Mouse (Mus musculus): ENCODE measurements around the gene Tgfbr3. TPM values are rescaled to one million over a fixed set of nuclear protein-coding genes. Genes with fewer than 3 reads are reported as not detected.

Gene Tgfbr3
- total RNA-seq, 2 experiments from 2014 or later: 19.8 to 21.4 TPM

DNA sequence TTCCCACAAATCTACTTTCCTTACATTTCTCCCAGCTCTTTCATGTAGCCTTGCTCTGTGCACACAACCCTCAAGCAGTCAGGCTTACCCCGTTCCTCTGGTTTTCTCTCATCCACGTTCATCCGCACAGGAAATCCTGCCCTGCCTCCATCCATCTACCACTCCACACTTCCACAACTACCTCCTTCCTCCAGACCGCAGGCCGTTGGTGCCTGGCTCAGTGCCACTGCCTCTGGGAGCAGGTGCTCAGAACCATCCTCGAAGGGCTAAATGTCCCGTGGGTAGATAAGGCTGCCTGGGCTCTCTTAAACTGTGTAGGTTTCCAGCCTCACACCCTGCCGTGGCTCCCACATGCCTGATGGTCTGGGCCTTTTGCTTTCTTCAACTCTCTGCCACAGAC lies 197.3 kb downstream of the Tgfbr3 start:
- DNase-seq (ENCODE audit: low spot score in 2 of 2): no peak
- Histone ChIP-seq H3K27ac (no peak overlapping the region), H3K4me3 (no peak overlapping the region)
- no peak for TF ChIP-seq CTCF (conservative IDR thresholded peaks at IDR 0.05)

DNA sequence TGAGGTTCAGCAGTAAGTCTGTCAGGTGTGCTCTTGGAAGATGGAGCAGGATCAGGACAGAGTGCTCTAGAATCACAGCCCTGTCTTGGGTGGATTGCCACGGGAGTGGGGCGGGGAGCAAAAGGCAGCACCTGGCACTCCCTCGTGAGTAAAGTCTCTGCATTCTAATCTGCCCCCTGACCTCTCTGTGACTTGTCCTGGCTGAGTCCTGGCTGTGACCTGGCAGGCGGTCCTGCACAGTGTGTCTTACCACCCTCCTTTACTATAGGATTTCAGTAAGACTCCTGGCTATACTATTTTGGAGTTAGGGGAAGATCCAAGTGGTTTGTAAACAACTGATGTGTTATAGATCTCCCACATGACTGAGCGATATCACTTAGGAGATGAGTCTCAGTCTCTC lies 199.5 kb downstream of the Tgfbr3 start:
- no peak overlapping the region for H3K4me3 ChIP-seq
- H3K27ac ChIP-seq: no peak overlapping the region
- no peak for TF ChIP-seq CTCF (conservative IDR thresholded peaks at IDR 0.05)
- DNase-seq (ENCODE audit: low spot score in 2 of 2): no peak

- no peak overlapping the region for H3K27ac ChIP-seq
These were observed 201.3 kb downstream of the Tgfbr3 start for GRCm38 (mm10) chr5:107087829-107088808.

DNA sequence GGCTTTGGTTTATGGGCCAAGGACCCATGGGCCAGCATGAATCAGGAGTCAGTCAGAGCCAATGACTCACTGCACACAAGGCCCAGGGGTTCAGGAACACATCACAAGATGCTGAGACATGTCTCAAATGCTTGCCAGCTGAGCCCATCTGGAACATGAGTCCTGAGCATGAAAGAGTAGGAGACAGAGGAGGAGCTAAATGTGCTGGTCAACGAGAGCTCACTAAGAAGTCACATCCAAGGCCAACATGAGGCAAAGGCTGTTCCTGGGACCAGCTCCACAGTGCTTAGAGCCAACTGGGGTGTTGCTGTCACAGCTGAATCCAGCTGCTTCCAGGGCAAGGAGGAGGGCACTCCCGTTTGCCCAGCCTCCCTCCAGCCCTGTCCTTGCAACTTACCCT lies 202.1 kb downstream of the Tgfbr3 start:
- Histone ChIP-seq H3K4me3 (no peak overlapping the region), H3K27ac (no peak overlapping the region)
- DNase-seq (ENCODE audit: low spot score in 2 of 2): no peak
- no peak for TF ChIP-seq CTCF (conservative IDR thresholded peaks at IDR 0.05)

More at GRCm38 (mm10) chr5:107087829-107088808, 201.3 kb downstream of the Tgfbr3 start:
- peak overlapping the region; percentile 17; the same call in 1 of the 2 replicates for H3K4me3 ChIP-seq
- DNase-seq (ENCODE audit: low spot score in 2 of 2): peak; percentile 60 to 63
- no peak for TF ChIP-seq CTCF (conservative IDR thresholded peaks at IDR 0.05)

DNA sequence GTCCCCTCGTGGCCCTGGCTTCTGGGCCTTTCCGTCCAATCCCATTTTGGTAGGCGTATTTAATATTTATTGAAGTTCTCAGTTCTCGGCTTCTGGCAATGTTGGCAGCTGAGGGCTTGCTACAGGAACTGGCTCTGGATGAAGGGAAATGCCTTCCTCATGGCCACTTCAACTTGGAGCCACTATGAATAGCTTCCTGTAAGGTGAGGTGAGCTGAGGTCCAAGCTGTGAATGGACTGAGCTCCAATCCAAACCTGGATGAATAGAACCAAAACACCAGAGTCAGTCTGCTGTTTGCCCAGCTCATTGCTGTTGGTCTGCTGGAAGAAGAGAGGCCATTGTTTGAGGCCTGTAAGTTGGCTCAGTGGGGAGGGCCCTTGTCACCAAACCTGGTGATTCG lies 203.3 kb downstream of the Tgfbr3 start:
- no peak for TF ChIP-seq CTCF (conservative IDR thresholded peaks at IDR 0.05)
- no peak for DNase-seq (ENCODE audit: low spot score in 2 of 2)
- H3K27ac ChIP-seq: no peak overlapping the region
- H3K4me3 ChIP-seq: no peak overlapping the region

DNA sequence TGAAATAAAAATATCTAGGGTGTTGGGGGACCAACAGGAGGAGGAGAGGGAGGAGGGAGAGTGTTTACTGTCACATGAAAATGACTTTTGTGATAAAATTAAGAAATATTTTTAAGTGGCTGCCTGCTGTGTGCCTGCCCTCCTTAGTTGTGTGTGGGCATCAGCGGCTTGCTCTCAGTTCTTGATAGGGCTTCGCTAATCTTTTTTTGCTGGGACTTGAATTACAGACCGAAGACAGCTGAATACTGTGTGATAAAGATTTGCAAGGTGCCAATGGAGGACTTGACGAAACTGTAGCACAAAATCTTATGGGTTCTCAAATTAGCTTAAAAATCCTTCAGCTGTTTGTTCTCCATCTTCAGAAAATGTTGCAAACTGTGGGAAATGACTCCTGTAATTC lies 205.0 kb downstream of the Tgfbr3 start:
- no peak for TF ChIP-seq CTCF (conservative IDR thresholded peaks at IDR 0.05)
- no peak for DNase-seq (ENCODE audit: low spot score in 2 of 2)
- no peak overlapping the region for H3K27ac ChIP-seq

GRCm38 (mm10) chr5:107082011-107082410 lies 207.4 kb downstream of the Tgfbr3 start:
- DNase-seq (ENCODE audit: low spot score in 2 of 2): no peak
- no peak for TF ChIP-seq CTCF (conservative IDR thresholded peaks at IDR 0.05)
- no peak overlapping the region for H3K27ac ChIP-seq
- H3K4me3 ChIP-seq: no peak overlapping the region

More for the DNA sequence above, 205.0 kb downstream of the Tgfbr3 start:
- H3K4me3 ChIP-seq: no peak overlapping the region

DNA sequence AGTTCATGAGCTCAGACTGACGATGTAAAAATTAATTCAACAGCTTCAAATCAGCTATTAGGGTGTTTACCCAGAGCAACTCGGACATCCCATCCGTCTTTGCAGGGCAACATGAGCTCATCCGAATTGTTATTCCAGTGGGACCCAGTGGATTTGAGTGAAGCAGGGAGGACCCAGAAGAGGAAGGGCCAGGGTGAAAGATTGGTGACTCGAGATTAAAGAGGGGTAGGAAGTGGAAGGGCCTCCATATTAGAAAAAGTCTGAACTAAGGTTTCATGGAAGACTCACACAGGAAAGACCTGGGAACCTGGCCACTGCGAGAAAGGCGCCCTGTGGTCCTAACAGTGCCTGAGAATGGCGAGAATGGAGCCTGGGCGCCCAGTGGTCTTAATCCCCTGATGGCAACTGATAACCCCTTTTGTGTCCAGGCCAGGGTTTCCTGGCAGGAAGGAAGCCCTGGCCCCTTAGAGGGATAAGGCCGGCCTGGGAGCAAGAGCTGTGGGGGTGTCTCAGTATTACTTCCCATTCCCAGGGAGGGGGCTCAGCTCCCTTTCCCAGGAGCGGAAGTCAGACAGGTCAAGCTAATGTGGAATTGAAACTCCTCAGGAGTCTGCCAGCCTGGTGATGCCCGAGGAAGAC lies 208.3 kb downstream of the Tgfbr3 start:
- no peak for DNase-seq (ENCODE audit: low spot score in 2 of 2)
- Histone ChIP-seq H3K27ac (no peak overlapping the region), H3K4me3 (no peak overlapping the region)
- TF ChIP-seq CTCF (conservative IDR thresholded peaks at IDR 0.05): no peak

- TF ChIP-seq CTCF (conservative IDR thresholded peaks at IDR 0.05): no peak
- Histone ChIP-seq H3K4me3 (no peak overlapping the region), H3K27ac (no peak overlapping the region)
- no peak for DNase-seq (ENCODE audit: low spot score in 2 of 2)
These were observed 209.5 kb downstream of the Tgfbr3 start for GRCm38 (mm10) chr5:107079920-107080319.

DNA sequence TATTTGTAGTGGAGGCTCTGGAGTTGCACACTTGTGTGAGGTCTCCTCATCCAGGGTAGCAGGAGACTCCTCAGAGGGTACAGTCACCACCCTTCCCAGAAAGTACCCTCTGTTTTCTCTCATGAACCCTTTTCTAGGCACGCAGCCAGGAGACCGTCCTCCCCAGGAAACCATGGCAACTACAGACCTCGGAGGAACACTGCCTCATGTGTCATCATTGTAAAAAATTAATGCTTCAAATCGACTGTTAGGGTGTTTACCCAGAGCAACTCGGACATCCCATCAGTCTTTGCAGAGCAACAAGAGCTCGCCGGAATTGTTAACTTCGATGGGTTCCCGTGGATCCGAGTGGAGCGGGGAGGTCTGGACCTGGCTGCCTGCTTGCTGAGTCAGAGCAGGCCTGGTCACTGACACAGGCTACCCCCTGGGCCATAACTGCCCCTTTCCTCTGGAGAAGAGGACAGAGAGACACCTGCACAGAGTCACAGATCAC lies 210.2 kb downstream of the Tgfbr3 start:
- TF ChIP-seq CTCF (conservative IDR thresholded peaks at IDR 0.05): no peak
- 0 out of 2 replicates have a peak overlapping the region, but pooled peaks have one; percentile 43 for H3K27ac ChIP-seq
- DNase-seq (ENCODE audit: low spot score in 2 of 2): peak; percentile 44 to 48
- H3K4me3 ChIP-seq: no peak overlapping the region

GRCm38 (mm10) chr5:107078361-107078760 lies 211.1 kb downstream of the Tgfbr3 start:
- no peak overlapping the region for H3K4me3 ChIP-seq
- H3K27ac ChIP-seq: no peak overlapping the region
- DNase-seq (ENCODE audit: low spot score in 2 of 2): no peak
- TF ChIP-seq CTCF (conservative IDR thresholded peaks at IDR 0.05): no peak

- TF ChIP-seq CTCF (conservative IDR thresholded peaks at IDR 0.05): no peak
- H3K27ac ChIP-seq: no peak overlapping the region
- no peak for DNase-seq (ENCODE audit: low spot score in 2 of 2)
- H3K4me3 ChIP-seq: no peak overlapping the region
These were observed 211.5 kb downstream of the Tgfbr3 start for GRCm38 (mm10) chr5:107077900-107078299.

- Histone ChIP-seq H3K27ac (no peak overlapping the region), H3K4me3 (no peak overlapping the region)
- DNase-seq (ENCODE audit: low spot score in 2 of 2): no peak
- no peak for TF ChIP-seq CTCF (conservative IDR thresholded peaks at IDR 0.05)
These were observed 214.3 kb downstream of the Tgfbr3 start for GRCm38 (mm10) chr5:107074980-107075583.
